Mouse (Mus musculus): ENCODE results near the gene Def8. TPM values are rescaled to one million over a fixed set of nuclear protein-coding genes. Genes with fewer than 3 reads are reported as not detected.

Gene Def8
- polyA plus RNA-seq, 1 experiment from 2014 or later, result 9.9 TPM

DNA sequence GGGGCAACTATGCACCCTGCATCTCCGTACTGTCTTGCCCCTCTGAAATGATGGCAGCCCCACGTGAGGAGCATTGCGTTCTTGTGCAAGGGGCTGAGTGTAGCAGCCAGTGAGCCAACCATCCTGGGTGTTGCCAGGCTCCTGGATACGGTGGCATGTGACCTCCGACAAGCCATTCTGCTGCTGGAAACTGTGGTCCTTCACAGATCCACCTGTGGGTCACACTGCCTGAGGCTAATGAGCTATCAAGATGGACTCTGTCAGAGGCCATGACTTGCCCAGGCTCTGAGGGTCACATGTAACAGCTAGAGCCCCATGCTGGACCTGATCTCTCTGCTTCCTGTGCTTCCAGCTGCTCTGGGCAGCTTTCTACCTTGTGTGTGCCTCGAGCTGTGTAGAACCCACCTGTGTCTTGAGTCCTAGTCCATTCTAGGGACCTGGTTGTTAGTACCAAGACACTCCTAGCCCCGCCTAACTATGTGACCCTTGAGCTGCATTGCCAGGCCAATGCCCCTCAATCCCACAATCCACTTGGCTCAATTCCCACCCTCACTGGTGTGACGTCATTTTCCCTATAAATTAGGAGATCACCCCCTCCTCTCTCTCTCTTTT, 6.3 kb upstream of the Def8 start:
- Histone ChIP-seq H3K27ac (ENCODE audit: low read length) (no peak overlapping the region), H3K27me3 (ENCODE audit: control insufficient read depth, insufficient read depth, low read depth, low read length) (peaks cover 13% of the 10 kb centered on the region), H3K4me1 (ENCODE audit: control insufficient read depth, low read depth, low read length) (peaks cover 15% of the 10 kb centered on the region), H3K9ac (ENCODE audit: low read depth, low read length) (peak overlapping the region; percentile 9; the same call in 1 of the 2 replicates), H3K4me2 (ENCODE audit: low read depth, low read length) (no peak overlapping the region), H3K9me3 (replicated peaks; ENCODE audit: control insufficient read depth, low read length) (no peaks in the 10 kb centered on the region), H3K36me3 (ENCODE audit: control insufficient read depth, insufficient read depth) (no peaks in the 10 kb centered on the region), H3K4me3 (ENCODE audit: low read depth, low read length) (no peak overlapping the region)
- WGBS (ENCODE audit: insufficient replicate concordance), result 47% methylated on average over 8 of the region's 8 CpGs
- ATAC-seq (ENCODE audit: low read depth), result peak; percentile 14; the same call in 1 of the 2 replicates

DNA sequence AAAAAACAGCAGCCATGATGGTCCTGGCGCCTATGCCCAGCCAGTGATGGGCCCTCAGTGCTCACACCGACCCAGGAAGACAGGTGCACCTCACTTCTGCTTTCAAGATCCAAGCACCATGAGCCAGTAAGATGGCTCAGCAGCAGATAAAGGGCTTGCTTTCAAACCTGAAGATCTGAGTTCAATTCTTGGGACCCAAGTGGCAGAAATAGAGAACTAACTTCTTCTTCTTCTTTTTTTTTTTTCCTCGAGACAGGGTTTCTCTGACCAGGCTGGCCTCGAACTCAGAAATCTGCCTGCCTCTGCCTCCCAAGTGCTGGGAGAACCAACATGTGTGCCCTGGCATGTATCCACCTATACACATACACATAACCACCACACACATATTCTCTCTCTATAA, 3.6 kb upstream of the Def8 start:
- Histone ChIP-seq H3K27me3 (ENCODE audit: control insufficient read depth, insufficient read depth, low read depth, low read length) (no peaks in the 10 kb centered on the region), H3K9me3 (replicated peaks; ENCODE audit: control insufficient read depth, low read length) (no peaks in the 10 kb centered on the region), H3K4me1 (ENCODE audit: control insufficient read depth, low read depth, low read length) (peaks cover 14% of the 10 kb centered on the region), H3K27ac (ENCODE audit: low read length) (no peak overlapping the region), H3K36me3 (ENCODE audit: control insufficient read depth, insufficient read depth) (no peaks in the 10 kb centered on the region), H3K9ac (ENCODE audit: low read depth, low read length) (no peak overlapping the region), H3K4me3 (ENCODE audit: low read depth, low read length) (no peak overlapping the region), H3K4me2 (ENCODE audit: low read depth, low read length) (no peak overlapping the region)
- 42% methylated on average over 4 of the region's 4 CpGs for WGBS (ENCODE audit: insufficient replicate concordance)
- no peak for ATAC-seq (ENCODE audit: low read depth)

- Histone ChIP-seq H3K9me3 (replicated peaks; ENCODE audit: control insufficient read depth, low read length) (no peaks in the 10 kb centered on the region), H3K36me3 (ENCODE audit: control insufficient read depth, insufficient read depth) (no peaks in the 10 kb centered on the region), H3K27ac (ENCODE audit: low read length) (no peak overlapping the region), H3K27me3 (ENCODE audit: control insufficient read depth, insufficient read depth, low read depth, low read length) (no peaks in the 10 kb centered on the region), H3K4me1 (ENCODE audit: control insufficient read depth, low read depth, low read length) (peaks cover 14% of the 10 kb centered on the region), H3K4me2 (ENCODE audit: low read depth, low read length) (no peak overlapping the region), H3K9ac (ENCODE audit: low read depth, low read length) (no peak overlapping the region), H3K4me3 (ENCODE audit: low read depth, low read length) (no peak overlapping the region)
- 81% methylated on average over 34 of the region's 34 CpGs for WGBS (ENCODE audit: insufficient replicate concordance)
- ATAC-seq (ENCODE audit: low read depth), result no peak
Measured at GRCm38 (mm10) chr8:123420525-123421281, 2.6 kb upstream of the Def8 start.

DNA sequence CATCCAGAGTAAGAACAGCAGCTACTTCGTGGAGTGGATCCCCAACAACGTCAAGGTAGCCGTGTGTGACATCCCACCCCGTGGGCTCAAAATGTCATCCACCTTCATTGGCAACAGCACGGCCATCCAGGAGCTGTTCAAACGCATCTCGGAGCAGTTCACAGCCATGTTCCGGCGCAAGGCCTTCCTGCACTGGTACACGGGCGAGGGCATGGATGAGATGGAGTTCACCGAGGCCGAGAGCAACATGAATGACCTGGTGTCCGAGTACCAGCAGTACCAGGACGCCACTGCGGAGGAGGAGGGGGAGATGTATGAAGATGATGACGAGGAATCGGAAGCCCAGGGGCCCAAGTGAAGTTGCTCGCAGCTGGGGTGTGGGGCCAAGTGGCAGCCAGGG, 2.0 kb upstream of the Def8 start:
- 79% methylated on average over 19 of the region's 19 CpGs for WGBS (ENCODE audit: insufficient replicate concordance)
- H3K36me3 ChIP-seq (ENCODE audit: control insufficient read depth, insufficient read depth), result no peaks in the 10 kb centered on the region
- no peak overlapping the region for H3K4me3 ChIP-seq (ENCODE audit: low read depth, low read length)
- peaks cover 14% of the 10 kb centered on the region for H3K4me1 ChIP-seq (ENCODE audit: control insufficient read depth, low read depth, low read length)
- H3K27ac ChIP-seq (ENCODE audit: low read length), result no peak overlapping the region
- H3K27me3 ChIP-seq (ENCODE audit: control insufficient read depth, insufficient read depth, low read depth, low read length), result no peaks in the 10 kb centered on the region
- H3K9ac ChIP-seq (ENCODE audit: low read depth, low read length), result no peak overlapping the region
- H3K9me3 ChIP-seq (replicated peaks; ENCODE audit: control insufficient read depth, low read length), result peaks cover under 1% of the 10 kb centered on the region; the same call in 1 of the 2 replicates
- ATAC-seq (ENCODE audit: low read depth), result no peak
- no peak overlapping the region for H3K4me2 ChIP-seq (ENCODE audit: low read depth, low read length)

- Histone ChIP-seq H3K4me1 (ENCODE audit: control insufficient read depth, low read depth, low read length) (peaks cover 5% of the 10 kb centered on the region), H3K36me3 (ENCODE audit: control insufficient read depth, insufficient read depth) (no peaks in the 10 kb centered on the region), H3K4me2 (ENCODE audit: low read depth, low read length) (peak overlapping the region; percentile 59), H3K9me3 (replicated peaks; ENCODE audit: control insufficient read depth, low read length) (peaks cover 9% of the 10 kb centered on the region), H3K27ac (ENCODE audit: low read length) (no peak overlapping the region), H3K9ac (ENCODE audit: low read depth, low read length) (no peak overlapping the region), H3K4me3 (ENCODE audit: low read depth, low read length) (peak overlapping the region; percentile 43), H3K27me3 (ENCODE audit: control insufficient read depth, insufficient read depth, low read depth, low read length) (no peaks in the 10 kb centered on the region)
- ATAC-seq (ENCODE audit: low read depth), result no peak
- whole genome bisulfite sequencing (ENCODE audit: insufficient replicate concordance), result 4% methylated on average over 17 of the region's 17 CpGs
Measured at GRCm38 (mm10) chr8:123422056-123422780, 1.1 kb upstream of the Def8 start.

GRCm38 (mm10) chr8:123422781-123423159, 557 bp upstream of the Def8 start:
- Histone ChIP-seq H3K4me3 (ENCODE audit: low read depth, low read length) (no peak overlapping the region), H3K27ac (ENCODE audit: low read length) (no peak overlapping the region), H3K27me3 (ENCODE audit: control insufficient read depth, insufficient read depth, low read depth, low read length) (no peaks in the 10 kb centered on the region), H3K4me2 (ENCODE audit: low read depth, low read length) (no peak overlapping the region), H3K4me1 (ENCODE audit: control insufficient read depth, low read depth, low read length) (peaks cover 5% of the 10 kb centered on the region), H3K36me3 (ENCODE audit: control insufficient read depth, insufficient read depth) (no peaks in the 10 kb centered on the region), H3K9me3 (replicated peaks; ENCODE audit: control insufficient read depth, low read length) (peaks cover 15% of the 10 kb centered on the region), H3K9ac (ENCODE audit: low read depth, low read length) (no peak overlapping the region)
- 5% methylated on average over 3 of the region's 3 CpGs for WGBS (ENCODE audit: insufficient replicate concordance)
- ATAC-seq (ENCODE audit: low read depth), result no peak

GRCm38 (mm10) chr8:123426511-123427509, 3.5 kb downstream of the Def8 start:
- peaks cover 40% of the 10 kb centered on the region for H3K9me3 ChIP-seq (replicated peaks; ENCODE audit: control insufficient read depth, low read length)
- WGBS (ENCODE audit: insufficient replicate concordance), result 86% methylated on average over 27 of the region's 27 CpGs
- no peak for ATAC-seq (ENCODE audit: low read depth)

DNA sequence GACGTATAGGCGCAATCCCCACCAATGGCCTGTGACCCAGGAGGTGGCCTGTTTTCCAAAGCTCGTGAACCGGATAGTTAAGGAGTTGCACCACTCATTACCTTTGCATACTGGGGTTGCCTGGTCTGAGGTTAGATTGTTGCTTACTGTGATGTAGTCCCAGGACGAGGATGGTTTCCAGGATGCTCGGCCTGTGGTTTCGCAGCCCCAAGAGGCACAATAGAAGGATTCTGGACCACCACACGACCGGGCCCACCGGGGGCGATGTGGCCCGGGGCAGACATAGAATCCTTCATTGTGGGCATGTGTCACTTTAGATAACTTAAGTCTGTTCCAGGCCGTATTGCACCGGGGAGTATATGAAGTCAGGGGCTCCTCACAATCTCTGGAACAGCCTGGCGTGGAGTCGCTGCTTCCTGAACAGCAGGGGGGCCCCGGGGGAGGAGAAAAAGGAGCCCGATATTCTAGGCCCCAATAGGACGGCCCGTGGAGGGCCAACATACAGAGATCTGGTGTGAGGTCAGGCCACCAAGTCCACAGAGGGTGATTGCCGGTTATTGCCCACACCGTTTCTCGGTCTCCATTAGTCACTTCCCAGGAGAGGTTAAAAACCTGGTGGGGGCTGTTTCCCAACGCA, 4.4 kb downstream of the Def8 start:
- no peaks in the 10 kb centered on the region for H3K27me3 ChIP-seq (ENCODE audit: control insufficient read depth, insufficient read depth, low read depth, low read length)
- no peak overlapping the region for H3K9ac ChIP-seq (ENCODE audit: low read depth, low read length)
- H3K36me3 ChIP-seq (ENCODE audit: control insufficient read depth, insufficient read depth), result no peaks in the 10 kb centered on the region
- no peak overlapping the region for H3K4me2 ChIP-seq (ENCODE audit: low read depth, low read length)
- no peak for ATAC-seq (ENCODE audit: low read depth)
- no peaks in the 10 kb centered on the region for H3K4me1 ChIP-seq (ENCODE audit: control insufficient read depth, low read depth, low read length)
- no peak overlapping the region for H3K27ac ChIP-seq (ENCODE audit: low read length)
- H3K9me3 ChIP-seq (replicated peaks; ENCODE audit: control insufficient read depth, low read length), result peaks cover 47% of the 10 kb centered on the region
- no peak overlapping the region for H3K4me3 ChIP-seq (ENCODE audit: low read depth, low read length)
- 86% methylated on average over 24 of the region's 24 CpGs for WGBS (ENCODE audit: insufficient replicate concordance)

More at GRCm38 (mm10) chr8:123426511-123427509, 3.5 kb downstream of the Def8 start:
- no peaks in the 10 kb centered on the region for H3K27me3 ChIP-seq (ENCODE audit: control insufficient read depth, insufficient read depth, low read depth, low read length)
- H3K4me2 ChIP-seq (ENCODE audit: low read depth, low read length), result no peak overlapping the region
- peaks cover 5% of the 10 kb centered on the region for H3K4me1 ChIP-seq (ENCODE audit: control insufficient read depth, low read depth, low read length)
- no peak overlapping the region for H3K9ac ChIP-seq (ENCODE audit: low read depth, low read length)
- no peaks in the 10 kb centered on the region for H3K36me3 ChIP-seq (ENCODE audit: control insufficient read depth, insufficient read depth)
- no peak overlapping the region for H3K4me3 ChIP-seq (ENCODE audit: low read depth, low read length)
- H3K27ac ChIP-seq (ENCODE audit: low read length), result no peak overlapping the region

All from liver, embryonic 16.5 days (tissue).